Mouse (Mus musculus) E14TG2a.4 (cell line): ENCODE results near the gene Kndc1.

Experiments used
- CTCF ChIP-seq: conservative IDR thresholded peaks from 2 replicates; pipeline ENCODE4 v1.5.1; 2014; ENCODE audit warnings: low read length
- NANOG ChIP-seq: IDR thresholded peaks from 2 replicates; pipeline ENCODE4 v1.6.1; 2014; ENCODE audit warnings: borderline replicate concordance, low read length, mixed read lengths
- POU5F1 ChIP-seq: IDR thresholded peaks from 2 replicates; pipeline ENCODE4 v1.6.1; 2014; ENCODE audit warnings: low read length, borderline replicate concordance

- no peak for TF ChIP-seq CTCF
- no peak for TF ChIP-seq NANOG
- no peak for TF ChIP-seq POU5F1
These were observed 90.0 kb downstream of the Kndc1 start for GRCm38 (mm10) chr7:139984505-139984904.
